Comparison of ENCODE assay signal across 8 mouse cellular contexts in genomic region chr3:88532299-88532674, GRCm38 (mm10). TPM values are rescaled to one million over a fixed set of nuclear protein-coding genes. Genes with fewer than 3 reads are reported as not detected.
A peak's percentile ranks its signal among the peaks of the same experiment; 100 is the strongest.
DNase-seq lines count a peak whose midpoint lies in the region; ATAC-seq and TF ChIP-seq lines count a peak whose summit lies in the region.

Gene Mex3a (plus strand): TSS chr3:88532395.

- no peaks in the 10 kb centered on the region for H3K9me3 ChIP-seq in intestine, postnatal 0 days (ENCODE audit: control insufficient read depth)
- H3K9me3 ChIP-seq in stomach, embryonic 14.5 days (ENCODE audit: control insufficient read depth, low read depth, low read length): no peaks in the 10 kb centered on the region

- TF ChIP-seq CTCF in spleen, adult 2 months (IDR thresholded peaks at IDR 0.05; ENCODE audit: extremely low read depth, insufficient read depth, insufficient read length, insufficient replicate concordance): no peak
- no peak for TF ChIP-seq CTCF in intestine, postnatal 0 days (IDR thresholded peaks at IDR 0.05; ENCODE audit: low read depth)

- H3K27me3 ChIP-seq in spleen, adult 2 months (ENCODE audit: control insufficient read depth, insufficient read depth, low read length): peaks cover 5% of the 10 kb centered on the region; the same call in 1 of the 2 replicates
- no peaks in the 10 kb centered on the region for H3K27me3 ChIP-seq in intestine, postnatal 0 days (replicated peaks; ENCODE audit: control insufficient read depth, insufficient read depth, low read length)
- no peaks in the 10 kb centered on the region for H3K27me3 ChIP-seq in stomach, embryonic 14.5 days (ENCODE audit: control insufficient read depth, insufficient read depth, low read length)

- ATAC-seq in intestine, postnatal 0 days: no peak
- no peak for ATAC-seq in stomach, embryonic 14.5 days (ENCODE audit: insufficient number of reproducible peaks, insufficient read depth, low FRiP score, low read depth)

- TF ChIP-seq POLR2A in spleen, adult 2 months (IDR thresholded peaks at IDR 0.05; ENCODE audit: low read depth, low read length): no peak

- peak within 1 kb of the TSS; percentile 57 for H3K9ac ChIP-seq in intestine, postnatal 0 days (ENCODE audit: low read depth, low read length)
- peak within 1 kb of the TSS; percentile 94 for H3K9ac ChIP-seq in stomach, embryonic 14.5 days (replicated peaks; ENCODE audit: low read depth, low read length)

- peaks cover 2% of the 10 kb centered on the region for H3K4me1 ChIP-seq in spleen, adult 2 months (ENCODE audit: control insufficient read depth, insufficient read depth, insufficient read length)
- peaks cover 3% of the 10 kb centered on the region; the same call in 1 of the 2 replicates for H3K4me1 ChIP-seq in intestine, postnatal 0 days (replicated peaks; ENCODE audit: control insufficient read depth, insufficient read depth, low read length)
- H3K4me1 ChIP-seq in stomach, embryonic 14.5 days (ENCODE audit: control insufficient read depth, insufficient read depth, low read length): peaks cover 58% of the 10 kb centered on the region

- peak within 1 kb of the TSS; percentile 78 for H3K4me3 ChIP-seq in spleen, adult 2 months (ENCODE audit: extremely low read depth, insufficient read depth, insufficient read length)
- peak within 1 kb of the TSS; percentile 76 for H3K4me3 ChIP-seq in intestine, postnatal 0 days (ENCODE audit: low read depth, low read length)
- peak within 1 kb of the TSS; percentile 67 for H3K4me3 ChIP-seq in stomach, embryonic 14.5 days (ENCODE audit: low read depth, low read length)

- peak within 1 kb of the TSS; percentile 97 for H3K4me2 ChIP-seq in intestine, postnatal 0 days (replicated peaks; ENCODE audit: low read depth)
- peak within 1 kb of the TSS; percentile 91 for H3K4me2 ChIP-seq in stomach, embryonic 14.5 days (replicated peaks; ENCODE audit: low read depth, low read length)

- H3K36me3 ChIP-seq in spleen, adult 2 months (ENCODE audit: control insufficient read depth, insufficient read depth, low read length): no peaks in the 10 kb centered on the region
- H3K36me3 ChIP-seq in intestine, postnatal 0 days (ENCODE audit: control insufficient read depth, insufficient read depth): no peaks in the 10 kb centered on the region; the same call in 1 of the 2 replicates
- peaks cover 15% of the 10 kb centered on the region for H3K36me3 ChIP-seq in stomach, embryonic 14.5 days (ENCODE audit: control insufficient read depth, insufficient read depth, low read length)

- WGBS in spleen, adult 2 months: 2% methylated on average over 18 of the region's 31 CpGs
- WGBS in intestine, postnatal 0 days: 2% methylated on average over 7 of the region's 31 CpGs
- WGBS in stomach, embryonic 14.5 days: under 1% methylated on average over 30 of the region's 31 CpGs

- peak within 1 kb of the TSS; percentile 89 for H3K27ac ChIP-seq in spleen, adult 2 months (ENCODE audit: insufficient read depth, low read length)
- peak within 1 kb of the TSS; percentile 60 for H3K27ac ChIP-seq in intestine, postnatal 0 days (ENCODE audit: low read depth, low read length)
- peak within 1 kb of the TSS; percentile 98 for H3K27ac ChIP-seq in stomach, embryonic 14.5 days (ENCODE audit: low read length)

- DNase-seq in cerebellum, postnatal 10 days: peak; percentile 58 to 61
- no peak for DNase-seq in cerebellum, adult 18-20 months
- DNase-seq in spleen, adult 2 months (ENCODE audit: low read depth in 1 of 2, low spot score in 2 of 2): no peak
- DNase-seq in spleen, adult 12 weeks (ENCODE audit: low spot score): no peak
- DNase-seq in urinary bladder, postnatal 25 days (ENCODE audit: low spot score): no peak
- no peak for DNase-seq in urinary bladder, postnatal 14 days (ENCODE audit: low spot score)

RNA-seq across cellular contexts. Expression of gene Mex3a, which starts in this region (rescaled TPM):
- 1.00 and 1.0 TPM in 2 replicates for polyA plus RNA-seq in spleen, adult 2 months (2012; rRNA removed)
- 2.8 TPM in 2 replicates for polyA plus RNA-seq in intestine, postnatal 0 days (2015; fragmentation: Nextera tagmentation; extraction: Ambion mirVana)
- polyA plus RNA-seq in stomach, embryonic 14.5 days (2014; fragmentation: Nextera tagmentation; extraction: Ambion mirVana): 25.2 and 26.3 TPM in 2 replicates

Comparison
In these comparisons a context has a peak if more than half of its experiments do, and no peak if none do; other contexts are left out.
1. DNase-seq: peak in cerebellum, postnatal 10 days (2 of 2); none in cerebellum, adult 18-20 months (0 of 2), spleen, adult 2 months (0 of 2), spleen, adult 12 weeks (single experiment), urinary bladder, postnatal 25 days (single experiment) and urinary bladder, postnatal 14 days (single experiment).
2. Peak in every context shown above with its lines, with median percentiles within 50 percentile points of each other: H3K27ac ChIP-seq and H3K4me3 ChIP-seq.